ENCODE assay signal across 32 mouse cellular contexts in the genomic region with DNA sequence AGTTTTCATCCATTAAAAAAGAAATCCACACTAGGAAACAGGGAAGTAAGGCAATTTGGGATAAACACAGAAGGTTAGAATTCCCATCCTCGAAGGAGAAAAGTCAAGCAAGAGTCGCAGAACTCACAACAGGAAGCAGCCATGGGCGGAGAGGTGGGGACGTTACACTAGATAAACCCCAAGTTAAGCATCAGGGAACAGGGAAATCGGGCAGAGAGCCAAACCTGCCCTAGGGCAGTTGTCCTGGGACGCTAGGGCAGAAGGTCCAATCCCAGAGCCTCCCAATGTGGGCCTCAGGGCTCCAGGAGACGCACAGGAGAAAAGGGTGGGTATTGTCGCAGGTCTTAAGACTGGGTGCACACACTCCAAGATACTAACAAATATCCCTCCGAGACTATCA. TPM values are rescaled to one million over a fixed set of nuclear protein-coding genes. Genes with fewer than 3 reads are reported as not detected.
DNase-seq lines count a peak whose midpoint lies in the region; ATAC-seq and TF ChIP-seq lines count a peak whose summit lies in the region.
"Had no signal": no experiment of that assay in that cellular context is flagged by ENCODE, and none has a peak within 500 bp of the region (broad histone marks: within the 10 kb centered on the region; RNA-seq: fewer than 3 reads in every experiment).

No protein-coding gene starts in this region.

- ATAC-seq in heart, embryonic 12.5 days (ENCODE audit: insufficient number of reproducible peaks, low FRiP score): no peak
- no peak for ATAC-seq in liver, postnatal 0 days
- no peak for ATAC-seq in liver, embryonic 12.5 days
- 0 out of 2 replicates have a peak, but pooled peaks have one; percentile 32 for ATAC-seq in stomach, postnatal 0 days (ENCODE audit: low FRiP score, low TSS enrichment)
- ATAC-seq: forebrain, embryonic 16.5 days; intestine, postnatal 0 days; midbrain, embryonic 16.5 days had no signal

- no peaks in the 10 kb centered on the region for H3K36me3 ChIP-seq in heart, embryonic 10.5 days
- no peaks in the 10 kb centered on the region for H3K36me3 ChIP-seq in heart, embryonic 12.5 days
- H3K36me3 ChIP-seq in liver, postnatal 0 days (replicated peaks; ENCODE audit: insufficient read depth, low read length): peaks cover 39% of the 10 kb centered on the region
- 0 out of 2 replicates have a peak, but pooled peaks cover 3% of the 10 kb centered on the region for H3K36me3 ChIP-seq in liver, embryonic 12.5 days
- H3K36me3 ChIP-seq in stomach, postnatal 0 days (ENCODE audit: control insufficient read depth, insufficient read depth, low read length): no peaks in the 10 kb centered on the region
- H3K36me3 ChIP-seq: limb, embryonic 13.5 days; neural tube, embryonic 12.5 days had no signal

- H3K9me3 ChIP-seq in heart, embryonic 10.5 days: no peaks in the 10 kb centered on the region
- no peaks in the 10 kb centered on the region for H3K9me3 ChIP-seq in heart, embryonic 12.5 days (replicated peaks)
- no peaks in the 10 kb centered on the region for H3K9me3 ChIP-seq in liver, postnatal 0 days (ENCODE audit: low read length)
- H3K9me3 ChIP-seq in liver, embryonic 12.5 days (replicated peaks): no peaks in the 10 kb centered on the region
- H3K9me3 ChIP-seq in stomach, postnatal 0 days (ENCODE audit: control insufficient read depth, low read length): no peaks in the 10 kb centered on the region
- H3K9me3 ChIP-seq: limb, embryonic 13.5 days; neural tube, embryonic 12.5 days had no signal

- no peak overlapping the region for H3K4me2 ChIP-seq in heart, embryonic 12.5 days
- H3K4me2 ChIP-seq in liver, postnatal 0 days (ENCODE audit: low read depth, low read length): no peak overlapping the region
- no peak overlapping the region for H3K4me2 ChIP-seq in liver, embryonic 12.5 days
- no peak overlapping the region for H3K4me2 ChIP-seq in stomach, postnatal 0 days (replicated peaks; ENCODE audit: low read depth)
- H3K4me2 ChIP-seq: heart, embryonic 11.5 days; hindbrain, embryonic 14.5 days; limb, embryonic 13.5 days; lung, embryonic 14.5 days; midbrain, embryonic 11.5 days; neural tube, embryonic 12.5 days had no signal

- 69% methylated on average over 9 of the region's 9 CpGs for WGBS in heart, embryonic 10.5 days
- WGBS in heart, embryonic 12.5 days: 57% methylated on average over 9 of the region's 9 CpGs
- WGBS in liver, postnatal 0 days (ENCODE audit: insufficient replicate concordance): 48% methylated on average over 9 of the region's 9 CpGs
- WGBS in liver, embryonic 12.5 days (ENCODE audit: insufficient replicate concordance): 48% methylated on average over 9 of the region's 9 CpGs
- 65% methylated on average over 9 of the region's 9 CpGs for WGBS in stomach, postnatal 0 days

- H3K9ac ChIP-seq in heart, embryonic 12.5 days: no peak overlapping the region
- no peak overlapping the region for H3K9ac ChIP-seq in liver, postnatal 0 days (replicated peaks)
- H3K9ac ChIP-seq in liver, embryonic 12.5 days: no peak overlapping the region
- no peak overlapping the region for H3K9ac ChIP-seq in stomach, postnatal 0 days (ENCODE audit: low read length)
- H3K9ac ChIP-seq: hindbrain, embryonic 14.5 days; limb, embryonic 13.5 days; liver, embryonic 14.5 days; lung, embryonic 14.5 days; neural tube, embryonic 12.5 days had no signal

- H3K4me3 ChIP-seq in heart, embryonic 10.5 days: no peak overlapping the region
- H3K4me3 ChIP-seq in heart, embryonic 12.5 days: no peak overlapping the region
- H3K4me3 ChIP-seq in liver, postnatal 0 days (ENCODE audit: low read depth, low read length): no peak overlapping the region
- H3K4me3 ChIP-seq in liver, embryonic 12.5 days: no peak overlapping the region
- H3K4me3 ChIP-seq in stomach, postnatal 0 days (ENCODE audit: low read depth, low read length): no peak overlapping the region
- H3K4me3 ChIP-seq: erythroblast, embryonic 14.5 days; limb, embryonic 13.5 days; neural tube, embryonic 12.5 days had no signal

- no peak for TF ChIP-seq EP300 in liver, postnatal 0 days (IDR thresholded peaks at IDR 0.05; ENCODE audit: low read depth)
- no peak for TF ChIP-seq EP300 in stomach, postnatal 0 days (optimal IDR thresholded peaks at IDR 0.05)

- peak; percentile 72 for DNase-seq in heart, embryonic 10.5 days (ENCODE audit: low spot score)
- DNase-seq in liver, postnatal 0 days: peak; percentile 28
- DNase-seq in kidney, postnatal 14 days: peak; percentile 56
- no peak for DNase-seq in stomach, postnatal 0 days (ENCODE audit: low spot score)
- DNase-seq in layer of hippocampus, adult 9-10 months (ENCODE audit: low spot score): no peak
- DNase-seq in adrenal gland, postnatal 36 days: no peak
- DNase-seq: adrenal gland, postnatal 10 days; cerebellum, adult 11-12 months; cerebellum, postnatal 10 days; heart, postnatal 4 days; lung, embryonic 14.5 days; lung, postnatal 14 days; right cerebral cortex, adult 18-20 months; thymus, adult 2 months; thymus, postnatal 36 days had no signal

- TF ChIP-seq CTCF in liver, postnatal 0 days (IDR thresholded peaks at IDR 0.05; ENCODE audit: low read depth): no peak
- TF ChIP-seq CTCF in stomach, postnatal 0 days (IDR thresholded peaks at IDR 0.05; ENCODE audit: low read depth): no peak

- H3K27ac ChIP-seq in heart, embryonic 10.5 days: no peak overlapping the region
- no peak overlapping the region for H3K27ac ChIP-seq in heart, embryonic 12.5 days (ENCODE audit: poor library complexity, severe bottlenecking)
- no peak overlapping the region; the same call in 1 of the 2 replicates for H3K27ac ChIP-seq in liver, postnatal 0 days (ENCODE audit: low read depth)
- H3K27ac ChIP-seq in liver, embryonic 12.5 days: no peak overlapping the region
- H3K27ac ChIP-seq in stomach, postnatal 0 days (replicated peaks): no peak overlapping the region
- H3K27ac ChIP-seq: hindbrain, embryonic 14.5 days; limb, embryonic 13.5 days; liver, embryonic 14.5 days; neural tube, embryonic 12.5 days had no signal

- H3K4me1 ChIP-seq in heart, embryonic 10.5 days: no peaks in the 10 kb centered on the region
- peaks cover 7% of the 10 kb centered on the region for H3K4me1 ChIP-seq in heart, embryonic 12.5 days (replicated peaks)
- H3K4me1 ChIP-seq in liver, postnatal 0 days (ENCODE audit: insufficient read depth): peaks cover 6% of the 10 kb centered on the region
- H3K4me1 ChIP-seq in liver, embryonic 12.5 days: peaks cover 6% of the 10 kb centered on the region; the same call in 1 of the 2 replicates
- no peaks in the 10 kb centered on the region for H3K4me1 ChIP-seq in stomach, postnatal 0 days (replicated peaks; ENCODE audit: control insufficient read depth, insufficient read depth)
- H3K4me1 ChIP-seq: limb, embryonic 13.5 days; neural tube, embryonic 12.5 days had no signal

- no peaks in the 10 kb centered on the region for H3K27me3 ChIP-seq in heart, embryonic 10.5 days (ENCODE audit: insufficient read depth, poor library complexity, severe bottlenecking)
- H3K27me3 ChIP-seq in heart, embryonic 12.5 days (replicated peaks): no peaks in the 10 kb centered on the region
- H3K27me3 ChIP-seq in liver, postnatal 0 days (ENCODE audit: insufficient read depth, low read length): no peaks in the 10 kb centered on the region
- no peaks in the 10 kb centered on the region for H3K27me3 ChIP-seq in liver, embryonic 12.5 days (replicated peaks)
- no peaks in the 10 kb centered on the region for H3K27me3 ChIP-seq in stomach, postnatal 0 days (ENCODE audit: control insufficient read depth, insufficient read depth, low read length)
- H3K27me3 ChIP-seq: CH12.LX; limb, embryonic 13.5 days; neural tube, embryonic 12.5 days had no signal

RNA-seq across cellular contexts. Expression of a gene that starts 14.5 kb away (rescaled TPM):
- polyA plus RNA-seq in heart, embryonic 10.5 days (2016; fragmentation: Nextera tagmentation; extraction: Ambion mirVana): 8.5 and 15.2 TPM in 2 replicates
- 3.8 and 4.5 TPM in 2 replicates for polyA plus RNA-seq in heart, embryonic 12.5 days (2016; fragmentation: Nextera tagmentation; extraction: Ambion mirVana)
- polyA plus RNA-seq in liver, postnatal 0 days (2015; fragmentation: Nextera tagmentation; extraction: Ambion mirVana): 104 and 109 TPM in 2 replicates
- polyA plus RNA-seq in liver, embryonic 12.5 days (2016; fragmentation: Nextera tagmentation; extraction: Ambion mirVana): 32.2 and 35.8 TPM in 2 replicates
- polyA plus RNA-seq in stomach, postnatal 0 days (2015; fragmentation: Nextera tagmentation; extraction: Ambion mirVana): 379 and 398 TPM in 2 replicates
- total RNA-seq in adrenal gland, postnatal 36 days (2021): 10 to 100 TPM in 1 of 2 experiments, 1 to 10 TPM in 1; 7.7 to 15.9 TPM
- total RNA-seq: layer of hippocampus, adult 18-20 months; layer of hippocampus, postnatal 25 days; left cerebral cortex, adult 8-10 months; left cerebral cortex, postnatal 36 days had no signal

RNA-seq across cellular contexts. Expression of a gene that starts 39.4 kb away (rescaled TPM):
- 172 and 203 TPM in 2 replicates for polyA plus RNA-seq in heart, embryonic 10.5 days (2016; fragmentation: Nextera tagmentation; extraction: Ambion mirVana)
- 146 and 153 TPM in 2 replicates for polyA plus RNA-seq in heart, embryonic 12.5 days (2016; fragmentation: Nextera tagmentation; extraction: Ambion mirVana)
- 48.5 and 50.1 TPM in 2 replicates for polyA plus RNA-seq in liver, postnatal 0 days (2015; fragmentation: Nextera tagmentation; extraction: Ambion mirVana)
- polyA plus RNA-seq in liver, embryonic 12.5 days (2016; fragmentation: Nextera tagmentation; extraction: Ambion mirVana): 108 and 114 TPM in 2 replicates
- 106 and 107 TPM in 2 replicates for polyA plus RNA-seq in stomach, postnatal 0 days (2015; fragmentation: Nextera tagmentation; extraction: Ambion mirVana)
- total RNA-seq in adrenal gland, postnatal 36 days (2021): 10 to 100 TPM; 74.5 to 77.7 TPM

RNA-seq across cellular contexts. Expression of a gene that starts 57.1 kb away (rescaled TPM):
- polyA plus RNA-seq in heart, embryonic 10.5 days (2016; fragmentation: Nextera tagmentation; extraction: Ambion mirVana): 10.4 and 13.4 TPM in 2 replicates
- 14.4 and 14.6 TPM in 2 replicates for polyA plus RNA-seq in heart, embryonic 12.5 days (2016; fragmentation: Nextera tagmentation; extraction: Ambion mirVana)
- 4.2 and 4.7 TPM in 2 replicates for polyA plus RNA-seq in liver, postnatal 0 days (2015; fragmentation: Nextera tagmentation; extraction: Ambion mirVana)
- polyA plus RNA-seq in liver, embryonic 12.5 days (2016; fragmentation: Nextera tagmentation; extraction: Ambion mirVana): 15.0 and 16.5 TPM in 2 replicates
- 5.9 TPM in 2 replicates for polyA plus RNA-seq in stomach, postnatal 0 days (2015; fragmentation: Nextera tagmentation; extraction: Ambion mirVana)
- total RNA-seq in adrenal gland, postnatal 36 days (2021): 10 to 100 TPM; 11.9 to 13.8 TPM

Comparison
In these comparisons a context has a peak if more than half of its experiments do, and no peak if none do; other contexts are left out.
1. DNase-seq: peak in heart, embryonic 10.5 days (single experiment), liver, postnatal 0 days (single experiment) and kidney, postnatal 14 days (single experiment); none in stomach, postnatal 0 days (single experiment), layer of hippocampus, adult 9-10 months (single experiment) and adrenal gland, postnatal 36 days (0 of 2).